Mouse (Mus musculus) cerebellum, adult (tissue): Measurements from ENCODE around the gene Mon2.
A peak's percentile ranks its signal among the peaks of the same experiment; 100 is the strongest.
"Not testable (repeated sequence)": the region's sequence is repeated elsewhere in the genome, so short reads cannot be mapped to it uniquely, and the experiment has no call there.

Source experiments
- ATAC-seq: cut with Nextera tagmentation; 2 replicates; pipeline ENCODE4 v1.9.2; 2017; ENCODE audit warnings: mild to moderate bottlenecking, moderate library complexity, mixed read lengths; ENCODE audit not compliant: insufficient number of reproducible peaks, low FRiP score, low TSS enrichment

Mon2 gene

GRCm38 (mm10) chr10:122970188-122970587 is 106.1 kb downstream of the Mon2 start:
- ATAC-seq = no peak

DNA sequence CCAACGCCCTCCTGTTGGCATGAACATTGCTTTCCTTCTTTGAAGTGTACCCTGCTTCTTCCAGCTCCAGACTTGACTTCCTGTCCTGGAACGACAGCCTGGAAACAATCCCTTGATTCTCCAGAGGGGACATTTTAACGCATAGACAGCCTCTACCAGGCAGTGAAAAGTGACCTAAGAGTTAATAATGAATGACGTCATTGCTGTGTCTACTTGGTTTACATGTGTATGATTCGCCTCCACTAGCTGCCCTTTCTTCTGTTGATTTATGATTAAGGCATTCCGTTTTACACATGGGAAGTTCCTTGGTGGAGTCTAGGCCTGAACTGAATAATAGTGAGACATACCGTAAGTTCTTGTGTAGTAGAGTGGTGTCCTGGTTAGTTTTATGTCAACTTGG is 109.9 kb downstream of the Mon2 start:
- no peak for ATAC-seq

DNA sequence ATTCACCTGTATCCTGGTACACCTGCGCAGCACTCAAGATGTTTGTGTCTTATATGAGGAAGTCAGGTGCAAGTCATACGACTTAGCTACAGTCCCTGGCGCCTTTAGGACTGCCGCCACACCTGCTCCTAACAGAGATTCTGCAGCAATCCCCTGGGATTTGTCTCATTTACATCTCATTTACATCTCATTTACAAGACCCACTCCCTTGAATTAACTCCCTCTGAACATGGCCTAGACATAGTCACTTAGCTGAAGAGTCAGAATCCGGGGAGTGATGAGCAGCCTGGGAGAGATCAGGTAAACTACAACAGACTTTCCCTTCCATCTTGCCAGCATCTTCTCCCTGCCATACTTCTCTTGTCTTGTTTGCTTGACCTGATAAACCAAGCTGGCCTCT is 110.7 kb downstream of the Mon2 start:
- ATAC-seq = not testable (repeated sequence)

DNA sequence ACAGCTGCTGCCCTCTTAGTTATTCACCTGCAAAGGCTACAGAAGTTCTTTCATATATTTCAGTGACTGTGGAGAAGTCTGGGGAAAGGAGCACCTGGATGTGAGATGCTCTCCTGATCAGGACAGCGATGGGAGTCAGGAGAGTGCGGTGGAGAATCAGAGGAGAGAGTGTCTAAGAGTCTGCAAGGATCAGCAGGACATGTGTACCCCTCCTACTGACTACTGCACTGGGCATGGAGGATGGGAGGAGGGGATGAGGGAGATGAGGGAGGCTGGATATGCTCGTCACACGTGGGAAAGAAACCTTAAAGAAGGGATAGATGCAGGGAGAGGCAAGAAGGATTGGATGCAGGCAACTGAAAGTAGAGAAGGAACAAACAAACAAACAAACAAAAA is 112.1 kb downstream of the Mon2 start:
- no peak for ATAC-seq

GRCm38 (mm10) chr10:122963463-122964240 is 112.7 kb downstream of the Mon2 start:
- peak; percentile 49; the same call in 1 of the 2 replicates for ATAC-seq

- ATAC-seq = no peak
Measured at GRCm38 (mm10) chr10:122962651-122963050, 113.7 kb downstream of the Mon2 start.

- no peak for ATAC-seq
Measured at GRCm38 (mm10) chr10:122961494-122961893, 114.8 kb downstream of the Mon2 start.

- ATAC-seq = no peak
Measured at GRCm38 (mm10) chr10:122960738-122961137, 115.6 kb downstream of the Mon2 start.

DNA sequence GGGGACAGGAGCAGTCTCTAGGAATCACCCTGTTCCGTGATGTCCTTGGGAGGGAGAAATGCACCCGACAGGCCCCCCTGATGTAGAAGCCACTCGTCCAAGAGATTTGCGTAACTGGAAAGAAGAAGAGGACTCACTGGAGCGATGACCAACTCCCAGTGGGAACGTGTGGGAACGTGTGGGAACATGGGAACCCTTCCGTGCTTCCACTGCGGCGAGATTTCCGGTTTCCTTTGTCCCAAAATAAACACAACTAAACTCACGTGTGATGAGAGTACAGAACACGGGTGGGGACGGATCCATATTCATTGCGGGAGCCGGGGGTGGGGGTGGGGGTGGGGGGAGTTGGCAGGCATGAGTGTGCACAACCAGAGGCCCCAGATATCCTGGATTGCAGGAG is 116.1 kb downstream of the Mon2 start:
- ATAC-seq = no peak

DNA sequence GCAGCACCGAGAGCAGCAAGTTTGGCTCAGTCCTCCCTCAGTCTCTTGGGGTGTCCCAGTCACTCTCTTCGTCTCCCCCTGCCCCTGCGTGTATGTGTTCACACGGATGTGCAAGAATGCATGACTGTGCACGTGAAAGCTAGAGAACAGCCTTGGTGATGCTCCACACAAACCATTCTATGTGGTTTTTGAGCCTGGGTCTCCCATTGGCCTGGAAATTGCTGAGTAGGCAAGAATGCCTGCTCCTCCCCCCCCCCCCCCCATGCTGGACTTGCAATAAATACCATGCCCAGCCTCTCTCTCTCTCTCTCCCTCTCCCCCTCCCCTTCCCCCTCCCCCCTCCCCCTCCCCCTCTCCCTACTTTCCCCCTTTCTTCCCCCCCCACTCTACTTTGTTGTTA is 117.6 kb downstream of the Mon2 start:
- no peak for ATAC-seq

- no peak for ATAC-seq
Measured at GRCm38 (mm10) chr10:122957918-122958317, 118.4 kb downstream of the Mon2 start.

DNA sequence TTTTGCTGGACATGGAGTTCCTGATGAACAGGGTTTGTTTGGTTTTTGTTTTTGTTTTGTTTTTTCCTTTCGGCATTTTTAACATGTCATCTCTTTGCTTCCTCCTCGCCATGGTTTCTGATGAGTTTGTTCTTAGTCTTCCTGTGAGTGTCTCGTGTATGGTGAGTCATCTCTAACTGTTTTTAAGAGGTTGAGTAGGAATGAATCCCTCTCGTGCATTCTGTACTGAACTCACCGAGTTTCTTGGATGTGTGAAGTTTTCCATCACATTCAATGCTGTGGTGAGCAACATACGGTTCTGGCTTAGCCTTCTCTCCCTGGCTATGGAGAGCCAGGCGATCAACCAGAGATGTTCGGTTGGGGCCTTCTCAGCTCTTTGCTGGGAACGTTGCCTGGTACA is 122.7 kb downstream of the Mon2 start:
- ATAC-seq = no peak

- ATAC-seq = no peak
Measured at GRCm38 (mm10) chr10:122950966-122951365, 125.3 kb downstream of the Mon2 start.

GRCm38 (mm10) chr10:122944888-122945287 is 131.4 kb downstream of the Mon2 start:
- ATAC-seq = no peak

DNA sequence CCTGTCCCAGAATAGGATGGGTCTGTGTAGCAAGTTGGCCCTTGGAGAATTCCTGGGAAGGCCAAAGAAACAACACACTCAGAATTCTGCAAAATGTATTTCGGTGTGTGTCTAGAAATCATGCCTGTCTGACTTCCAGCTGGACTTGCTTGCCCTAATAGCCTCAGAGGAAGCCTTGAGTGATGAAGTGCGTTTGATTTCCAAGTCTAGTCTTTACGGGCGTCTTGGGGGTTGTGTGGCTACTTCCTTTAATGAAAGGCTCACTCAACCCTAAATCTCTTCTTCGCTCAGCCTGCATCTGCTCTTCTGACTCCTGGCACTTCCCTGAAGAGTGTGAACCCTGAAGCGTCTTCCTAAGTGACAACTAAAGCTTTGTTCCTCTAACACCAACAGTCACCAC is 132.5 kb downstream of the Mon2 start:
- ATAC-seq = no peak

GRCm38 (mm10) chr10:122942771-122943170 is 133.5 kb downstream of the Mon2 start:
- no peak for ATAC-seq
